Mouse (Mus musculus) adrenal gland (tissue): ENCODE results near the gene Plekhg6.

ENCODE experiments used
- intact Hi-C: fragments of 180-260 bp; cut with DNase I; formaldehyde crosslinking; loops from one replicate; pipeline ENCODE4 v1.15.1; 2025
- long read RNA-seq, 2 experiments: library from polyadenylated mRNA; unstranded; transcript quantifications; one replicate each; pipeline ENCODE4 v2.0.0; 2020; ENCODE audit warnings: borderline replicate concordance in 1 of 2; ENCODE audit not compliant: insufficient replicate concordance in 1 of 2

Plekhg6 gene
- long read RNA-seq, experiment 1 = 0 reads
- long read RNA-seq, experiment 2 = 0 reads

- intact Hi-C loops = no loop called here
Measured at GRCm38 (mm10) chr6:125380372-125381360, at the start of gene Plekhg6. Gene Plekhg6, minus strand, starts transcription at chr6:125380793.

- intact Hi-C loops = no loop called here
Measured at GRCm38 (mm10) chr6:125429741-125430140, 49.1 kb upstream of the Plekhg6 start.

- intact Hi-C loops = loop anchor here (2.0 kb wide), 1 partner anchor 72 kb away; no protein-coding TSS in a partner anchor
Measured at GRCm38 (mm10) chr6:125426383-125427360, 46.1 kb upstream of the Plekhg6 start.

- intact Hi-C loops = loop anchor here (2.0 kb wide), 1 partner anchor 73 kb away; no protein-coding TSS in a partner anchor
Measured at GRCm38 (mm10) chr6:125425205-125426090, 44.9 kb upstream of the Plekhg6 start.

GRCm38 (mm10) chr6:125424156-125424555, 43.6 kb upstream of the Plekhg6 start:
- intact Hi-C loops = no loop called here

- intact Hi-C loops = no loop called here
Measured at GRCm38 (mm10) chr6:125423507-125423906, 42.9 kb upstream of the Plekhg6 start.

GRCm38 (mm10) chr6:125423099-125423498, 42.5 kb upstream of the Plekhg6 start:
- intact Hi-C loops = no loop called here

GRCm38 (mm10) chr6:125422051-125422822, 41.6 kb upstream of the Plekhg6 start:
- intact Hi-C loops = no loop called here

GRCm38 (mm10) chr6:125420458-125421063, 40.0 kb upstream of the Plekhg6 start:
- intact Hi-C loops = no loop called here

GRCm38 (mm10) chr6:125418744-125419143, 38.2 kb upstream of the Plekhg6 start:
- intact Hi-C loops = loop anchor here (2.0 kb wide), 2 partner anchors 80 to 184 kb away; no protein-coding TSS in a partner anchor

- intact Hi-C loops = no loop called here
Measured at GRCm38 (mm10) chr6:125413326-125413725, 32.7 kb upstream of the Plekhg6 start.

GRCm38 (mm10) chr6:125411661-125412060, 31.1 kb upstream of the Plekhg6 start:
- intact Hi-C loops = no loop called here

- intact Hi-C loops = no loop called here
Measured at GRCm38 (mm10) chr6:125410995-125411547, 30.5 kb upstream of the Plekhg6 start.

GRCm38 (mm10) chr6:125410551-125410950, 30.0 kb upstream of the Plekhg6 start:
- intact Hi-C loops = no loop called here

- intact Hi-C loops = no loop called here
Measured at GRCm38 (mm10) chr6:125407657-125408056, 27.1 kb upstream of the Plekhg6 start.

- intact Hi-C loops = no loop called here
Measured at GRCm38 (mm10) chr6:125407224-125407623, 26.6 kb upstream of the Plekhg6 start.

GRCm38 (mm10) chr6:125405461-125406382, 25.1 kb upstream of the Plekhg6 start:
- intact Hi-C loops = no loop called here

- intact Hi-C loops = no loop called here
Measured at GRCm38 (mm10) chr6:125389853-125390252, 9.3 kb upstream of the Plekhg6 start.
